Mouse (Mus musculus) heart, adult 11 months (tissue): ENCODE measurements around the gene Col6a1.

ENCODE experiments used
- DNase-seq: peaks from one replicate; pipeline ENCODE4 v3.0.0; 2022

Col6a1 gene

DNA sequence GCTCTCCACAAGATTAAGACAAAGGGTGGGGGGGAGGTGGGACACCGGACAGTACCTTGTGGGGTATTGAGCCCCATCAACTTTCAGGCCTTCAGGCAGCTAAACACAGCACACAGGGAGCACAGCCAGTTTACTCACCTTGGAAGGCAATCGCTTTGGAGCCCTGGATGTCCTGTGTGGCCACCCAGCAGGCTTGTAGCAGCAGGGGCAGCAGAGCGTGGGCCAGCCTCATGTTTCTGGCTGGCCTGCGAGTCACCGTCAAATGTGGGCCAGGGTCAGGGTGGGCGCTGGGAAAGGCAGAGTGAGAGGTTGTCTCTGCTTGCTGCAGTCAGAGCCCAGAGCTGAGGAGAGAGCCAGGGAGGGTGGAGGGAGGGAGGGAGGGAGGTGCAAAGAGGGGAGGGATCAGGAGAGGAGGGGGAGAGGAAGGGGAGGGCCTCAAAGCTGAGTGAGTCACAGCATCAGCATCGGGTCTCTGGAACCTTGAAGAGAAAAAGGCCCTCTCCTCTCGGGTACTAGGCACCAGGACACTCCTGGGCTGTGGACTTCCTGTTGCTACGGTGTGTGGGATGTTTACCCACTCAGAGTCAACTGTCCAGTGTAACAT is at the start of gene Col6a1:
Gene Col6a1 (minus strand): TSS at position 487 of the 604 bp plus-strand sequence.
- peak; percentile 96 for DNase-seq

DNA sequence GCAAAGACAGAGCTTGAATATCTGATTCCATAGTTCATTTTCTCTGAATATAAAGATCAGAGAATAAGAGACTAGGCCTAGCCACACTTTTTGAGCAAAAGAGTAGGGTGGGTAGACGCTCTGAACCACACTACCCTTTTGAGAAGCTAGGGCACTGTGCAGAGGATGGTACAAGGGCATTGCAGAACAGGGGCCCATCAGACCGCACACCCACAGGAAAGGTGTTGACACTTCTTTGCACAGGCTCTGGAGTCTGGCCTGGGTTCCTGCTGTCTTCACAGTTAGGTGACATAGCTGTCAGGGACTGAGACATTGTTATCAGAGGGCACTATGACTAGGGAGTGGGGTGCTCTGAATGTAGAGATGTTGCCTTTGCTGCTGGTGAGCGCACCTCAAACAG is 45.7 kb upstream of the Col6a1 start:
- no peak for DNase-seq

DNA sequence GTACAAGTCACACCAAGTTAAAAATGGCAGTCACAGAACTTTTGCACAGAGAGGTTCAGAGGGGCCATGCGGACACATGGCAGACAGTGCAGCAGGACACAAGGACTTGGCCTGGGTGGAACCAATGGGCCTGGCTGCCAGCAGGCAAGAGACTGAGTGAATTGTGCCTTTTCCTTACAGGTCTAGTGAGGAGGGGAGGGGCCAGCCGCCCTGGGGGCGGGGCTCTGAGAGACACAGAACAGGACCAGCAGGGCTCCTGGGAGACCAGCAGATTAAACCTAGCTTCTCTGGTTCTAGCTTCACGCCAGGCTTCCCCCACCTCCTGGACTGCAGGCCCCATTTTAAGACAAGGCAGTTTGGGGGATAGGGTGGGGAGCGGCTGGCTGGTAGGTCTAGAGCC is 45.1 kb upstream of the Col6a1 start:
- DNase-seq = no peak

GRCm38 (mm10) chr10:76769581-76769980 is 43.6 kb upstream of the Col6a1 start:
- DNase-seq = no peak

DNA sequence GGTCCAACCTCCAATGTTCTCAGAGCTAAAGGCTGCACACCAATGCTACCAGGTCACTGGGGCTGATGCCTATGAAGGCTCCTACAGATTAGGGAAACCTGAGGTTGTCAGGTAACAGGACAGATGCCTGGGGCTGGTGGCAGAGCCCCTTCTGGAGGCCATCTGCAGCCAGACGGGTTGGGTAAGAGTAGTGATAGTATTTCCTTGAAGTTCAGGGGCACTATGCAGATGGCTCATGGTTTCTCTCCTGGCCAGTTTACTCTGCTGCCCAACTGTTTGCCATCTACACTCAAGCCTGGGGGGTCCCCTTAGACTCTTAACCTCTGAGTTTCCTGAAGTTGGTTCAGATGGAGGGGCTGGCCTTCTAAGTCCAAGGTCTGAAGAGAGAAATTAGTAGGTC is 40.2 kb upstream of the Col6a1 start:
- DNase-seq = peak; percentile 86

- peak; percentile 53 for DNase-seq
Observed at GRCm38 (mm10) chr10:76764927-76765326, 39.0 kb upstream of the Col6a1 start.

- peak; percentile 72 for DNase-seq
Observed at GRCm38 (mm10) chr10:76763016-76763415, 37.0 kb upstream of the Col6a1 start.

GRCm38 (mm10) chr10:76762411-76762810 is 36.4 kb upstream of the Col6a1 start:
- peak; percentile 71 for DNase-seq

- peak; percentile 56 for DNase-seq
Observed at GRCm38 (mm10) chr10:76759878-76760277, 33.9 kb upstream of the Col6a1 start.

DNA sequence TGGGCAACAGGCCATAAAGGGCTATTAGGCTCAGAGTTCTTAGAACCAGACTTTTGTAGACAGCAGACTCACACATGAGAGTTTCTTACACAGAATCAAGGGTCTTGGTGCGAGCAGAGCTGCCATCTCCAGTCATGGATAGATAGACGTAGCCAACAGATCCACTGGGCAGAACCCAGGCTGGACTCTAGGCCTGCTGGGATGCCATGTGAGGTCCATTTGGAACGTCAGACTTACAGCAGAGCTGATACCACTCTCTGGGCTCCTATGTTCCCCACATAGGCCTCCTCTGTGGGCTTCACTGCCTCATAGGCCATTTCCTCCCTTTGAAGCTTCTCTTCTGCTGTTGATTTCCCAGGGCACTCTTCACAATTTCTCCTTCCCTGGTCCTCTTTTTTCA is 27.7 kb upstream of the Col6a1 start:
- peak; percentile 58 for DNase-seq

DNA sequence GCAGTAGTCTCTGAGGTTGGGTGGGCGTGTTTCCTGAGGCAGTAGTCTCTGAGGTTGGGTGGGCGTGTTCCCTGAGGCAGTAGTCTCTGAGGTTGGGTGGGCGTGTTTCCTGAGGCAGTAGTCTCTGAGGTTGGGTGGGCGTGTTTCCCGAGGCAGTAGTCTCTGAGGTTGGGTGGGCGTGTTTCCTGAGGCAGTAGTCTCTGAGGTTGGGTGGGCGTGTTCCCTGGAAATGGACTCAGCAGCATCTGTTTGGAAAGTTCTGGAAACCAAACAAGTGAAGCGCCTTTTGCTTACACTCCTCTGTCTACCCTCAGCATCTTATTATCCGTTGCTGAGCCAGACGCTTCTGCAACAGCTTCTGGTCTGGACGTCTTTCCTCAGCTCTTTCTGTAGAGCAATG is 18.3 kb upstream of the Col6a1 start:
- peak; percentile 36 for DNase-seq

DNA sequence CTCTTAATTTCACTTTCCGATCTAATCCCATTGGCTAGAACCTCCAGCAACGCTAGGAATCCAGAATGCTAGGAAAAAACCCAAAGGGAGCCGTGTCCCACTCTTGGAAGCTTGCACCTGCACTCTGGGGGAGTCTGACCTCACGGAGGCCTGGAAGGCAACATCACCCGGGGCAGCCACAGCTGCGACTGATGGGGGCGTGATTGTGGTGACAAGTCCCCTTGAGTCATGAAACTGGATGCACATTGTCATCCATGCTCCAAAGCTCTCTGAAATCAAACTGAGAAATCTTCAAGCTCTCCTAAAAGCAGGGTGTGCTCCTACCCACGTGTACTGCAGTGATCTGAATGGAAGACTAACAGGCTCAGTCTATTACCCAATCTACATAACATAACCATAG is 10.8 kb upstream of the Col6a1 start:
- DNase-seq = peak; percentile 75

GRCm38 (mm10) chr10:76734979-76735378 is 9.0 kb upstream of the Col6a1 start:
- peak; percentile 91 for DNase-seq

DNA sequence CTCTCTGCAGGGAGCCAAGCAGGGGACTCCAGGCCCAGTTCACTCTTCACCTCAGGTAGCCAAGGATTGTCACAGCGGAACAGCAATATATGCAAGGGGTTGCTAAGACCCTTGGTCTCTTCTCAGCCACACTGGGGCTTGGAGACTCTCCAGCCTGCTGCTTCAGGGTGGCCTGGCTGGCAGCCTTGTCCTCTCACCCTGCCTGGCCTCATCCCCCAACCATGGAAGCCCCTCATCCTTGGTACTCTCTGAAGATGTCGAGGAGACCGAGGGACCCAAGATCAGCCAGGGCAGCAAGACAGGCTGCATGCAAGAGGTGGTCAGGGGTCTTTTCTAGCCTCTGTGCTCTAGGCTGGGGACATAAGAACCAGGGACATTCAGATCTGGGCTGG is 7.7 kb upstream of the Col6a1 start:
- no peak for DNase-seq

GRCm38 (mm10) chr10:76732881-76733676 is 7.1 kb upstream of the Col6a1 start:
- peak; percentile 99 for DNase-seq

- DNase-seq = no peak
Observed at GRCm38 (mm10) chr10:76732391-76732790, 6.4 kb upstream of the Col6a1 start.

DNA sequence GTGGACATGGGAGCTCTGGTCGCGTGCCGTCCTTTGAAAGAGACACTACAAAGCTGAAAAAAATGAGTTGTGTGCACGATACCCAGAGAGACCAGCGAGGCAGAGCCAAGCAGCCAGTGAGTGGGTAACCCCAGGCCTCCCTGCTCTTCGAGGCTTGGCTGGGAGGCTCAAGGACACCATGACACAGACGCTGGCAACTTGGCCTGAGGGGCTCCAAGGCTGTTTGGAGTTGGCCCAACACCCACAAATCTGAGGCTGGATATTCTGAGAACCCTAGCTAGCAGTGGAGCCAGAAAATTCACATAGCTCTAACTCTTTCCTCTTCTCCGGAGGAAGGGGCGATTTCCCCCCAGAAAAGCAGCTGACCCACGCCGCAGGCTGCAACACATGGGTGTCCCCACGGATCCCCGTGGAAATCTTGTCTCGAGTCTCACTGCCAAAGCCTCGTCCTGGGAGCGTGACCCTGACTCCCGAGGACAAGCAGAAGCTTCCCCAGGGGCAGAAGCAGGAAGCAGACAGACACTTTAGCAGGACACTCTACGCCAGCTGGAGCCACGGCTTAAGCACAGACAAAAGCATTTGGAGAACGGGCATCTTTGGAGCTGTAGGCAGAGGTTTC is 5.8 kb upstream of the Col6a1 start:
- DNase-seq = peak; percentile 98

GRCm38 (mm10) chr10:76729631-76730620 is 4.0 kb upstream of the Col6a1 start:
- peak; percentile 97 for DNase-seq

DNA sequence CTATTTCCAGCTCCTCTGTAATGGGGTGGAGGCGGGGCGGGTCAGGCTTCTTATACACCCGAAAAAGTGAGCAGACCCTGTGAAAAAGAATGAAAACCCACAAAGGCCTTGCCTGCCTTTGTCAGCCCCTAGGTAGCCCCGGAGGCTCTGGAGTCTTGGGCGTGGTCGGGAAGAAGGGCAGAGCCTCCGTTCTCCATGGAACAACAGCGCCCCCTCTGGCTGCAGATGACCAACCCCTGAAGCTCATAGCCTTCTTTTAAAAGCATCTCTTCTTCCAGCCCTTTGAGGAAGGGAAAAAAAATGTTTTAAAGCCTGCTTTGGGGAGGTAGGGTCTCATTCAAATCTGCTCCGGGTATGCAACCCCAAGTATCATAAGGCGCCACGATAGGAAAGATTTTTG is 2.4 kb upstream of the Col6a1 start:
- peak; percentile 97 for DNase-seq

- DNase-seq = peak; percentile 90
Observed at GRCm38 (mm10) chr10:76727301-76727700, 1.3 kb upstream of the Col6a1 start.

DNA sequence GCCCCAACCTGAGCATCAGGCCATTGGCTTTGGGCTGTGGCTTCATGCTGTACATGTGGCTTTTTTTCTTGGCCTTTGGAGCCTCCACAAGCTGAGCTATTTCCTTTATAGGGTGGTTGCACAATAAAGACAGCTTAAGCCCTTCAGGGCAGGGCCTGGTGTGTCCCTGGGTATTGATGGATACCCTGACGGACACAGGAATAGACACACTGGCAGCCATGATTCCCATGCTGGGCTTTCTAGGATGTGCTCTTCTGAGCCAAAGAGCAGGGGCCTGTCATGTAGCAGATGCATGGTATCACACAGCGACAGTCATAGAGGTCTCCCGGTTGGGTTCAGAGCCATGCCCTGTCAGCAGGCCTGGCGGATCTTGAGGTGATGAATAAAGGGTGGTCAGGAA is 898 bp upstream of the Col6a1 start:
- DNase-seq = peak; percentile 88

- DNase-seq = peak; percentile 89
Observed at GRCm38 (mm10) chr10:76725097-76725496, 871 bp downstream of the Col6a1 start.

- DNase-seq = peak; percentile 92
Observed at GRCm38 (mm10) chr10:76724231-76724736, 1.7 kb downstream of the Col6a1 start.
